Mouse (Mus musculus): ENCODE measurements around the gene Btbd6. TPM values are rescaled to one million over a fixed set of nuclear protein-coding genes. Genes with fewer than 3 reads are reported as not detected.

The Btbd6 gene
- polyA plus RNA-seq, 1 experiment, result 5.5 TPM

GRCm38 (mm10) chr12:112958303-112958702 lies 18.0 kb upstream of the Btbd6 start:
- H3K4me1 ChIP-seq (ENCODE audit: control insufficient read depth, insufficient read depth, low read length), result no peaks in the 10 kb centered on the region
- no peak overlapping the region for H3K27ac ChIP-seq (ENCODE audit: control insufficient read depth, insufficient read depth, low read depth, low read length)
- H3K4me3 ChIP-seq (ENCODE audit: control insufficient read depth, low read depth, low read length), result no peak overlapping the region
- TF ChIP-seq CTCF (IDR thresholded peaks at IDR 0.05; ENCODE audit: control insufficient read depth, insufficient read depth, insufficient replicate concordance, low read depth, low read length) (peak; percentile 33; the same call in 1 of the 2 replicates), POLR2A (IDR thresholded peaks at IDR 0.05; ENCODE audit: control insufficient read depth, low read depth, low read length) (no peak)
- H3K36me3 ChIP-seq (ENCODE audit: control insufficient read depth, insufficient read depth, low read length), result peaks cover 3% of the 10 kb centered on the region
- no peaks in the 10 kb centered on the region for H3K27me3 ChIP-seq (ENCODE audit: control insufficient read depth, insufficient read depth, low read length)

- TF ChIP-seq POLR2A (IDR thresholded peaks at IDR 0.05; ENCODE audit: control insufficient read depth, low read depth, low read length) (no peak), CTCF (IDR thresholded peaks at IDR 0.05; ENCODE audit: control insufficient read depth, insufficient read depth, insufficient replicate concordance, low read depth, low read length) (no peak)
- Histone ChIP-seq H3K27ac (ENCODE audit: control insufficient read depth, insufficient read depth, low read depth, low read length) (no peak overlapping the region), H3K36me3 (ENCODE audit: control insufficient read depth, insufficient read depth, low read length) (peaks cover 3% of the 10 kb centered on the region), H3K4me1 (ENCODE audit: control insufficient read depth, insufficient read depth, low read length) (no peaks in the 10 kb centered on the region), H3K27me3 (ENCODE audit: control insufficient read depth, insufficient read depth, low read length) (no peaks in the 10 kb centered on the region), H3K4me3 (ENCODE audit: control insufficient read depth, low read depth, low read length) (no peak overlapping the region)
These were observed 16.9 kb upstream of the Btbd6 start for GRCm38 (mm10) chr12:112959421-112959820.

DNA sequence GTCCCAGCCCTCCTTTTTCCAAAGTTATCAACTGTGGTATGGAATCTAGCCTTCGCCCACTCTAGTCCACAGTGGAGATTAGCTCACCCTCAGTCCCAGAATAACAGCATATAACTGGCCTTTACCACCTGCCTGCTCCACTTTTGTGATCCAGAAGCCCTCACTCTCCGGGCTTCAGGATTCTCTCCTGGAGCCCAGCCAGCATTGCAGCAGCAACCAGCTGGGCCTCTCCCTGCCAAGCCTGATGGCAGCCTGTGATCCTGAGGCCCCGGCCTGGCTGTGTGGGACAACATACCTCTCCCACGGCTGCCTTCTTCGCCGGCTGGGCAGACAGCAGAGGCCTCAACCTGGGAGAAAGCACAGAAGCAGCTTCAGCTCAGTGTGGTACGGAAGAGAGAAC lies 14.9 kb upstream of the Btbd6 start:
- no peaks in the 10 kb centered on the region for H3K27me3 ChIP-seq (ENCODE audit: control insufficient read depth, insufficient read depth, low read length)
- no peaks in the 10 kb centered on the region for H3K4me1 ChIP-seq (ENCODE audit: control insufficient read depth, insufficient read depth, low read length)
- H3K36me3 ChIP-seq (ENCODE audit: control insufficient read depth, insufficient read depth, low read length), result peaks cover 3% of the 10 kb centered on the region
- no peak overlapping the region for H3K4me3 ChIP-seq (ENCODE audit: control insufficient read depth, low read depth, low read length)
- no peak overlapping the region for H3K27ac ChIP-seq (ENCODE audit: control insufficient read depth, insufficient read depth, low read depth, low read length)
- TF ChIP-seq POLR2A (IDR thresholded peaks at IDR 0.05; ENCODE audit: control insufficient read depth, low read depth, low read length) (no peak), CTCF (IDR thresholded peaks at IDR 0.05; ENCODE audit: control insufficient read depth, insufficient read depth, insufficient replicate concordance, low read depth, low read length) (no peak)

DNA sequence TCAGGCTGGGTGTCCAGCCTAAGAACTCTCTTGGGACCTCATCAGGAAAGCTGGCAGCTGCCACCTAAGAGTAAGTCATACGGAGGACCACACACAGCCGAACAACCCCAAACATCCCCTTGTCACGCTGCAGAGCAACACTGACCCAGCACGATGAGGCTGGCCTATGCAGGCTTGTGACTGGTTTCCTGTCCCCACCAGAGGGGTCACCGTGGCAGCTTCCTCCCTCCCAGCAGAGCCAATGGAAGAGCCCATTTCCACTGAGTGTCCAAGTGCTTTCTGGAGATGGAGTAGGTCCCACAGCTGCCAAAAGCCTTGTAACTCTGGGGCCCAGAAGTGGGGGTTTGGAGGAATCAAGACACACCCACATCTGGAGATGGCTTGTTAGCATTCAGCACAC lies 14.4 kb upstream of the Btbd6 start:
- H3K27me3 ChIP-seq (ENCODE audit: control insufficient read depth, insufficient read depth, low read length), result no peaks in the 10 kb centered on the region
- H3K4me1 ChIP-seq (ENCODE audit: control insufficient read depth, insufficient read depth, low read length), result no peaks in the 10 kb centered on the region
- peaks cover 3% of the 10 kb centered on the region for H3K36me3 ChIP-seq (ENCODE audit: control insufficient read depth, insufficient read depth, low read length)
- TF ChIP-seq POLR2A (IDR thresholded peaks at IDR 0.05; ENCODE audit: control insufficient read depth, low read depth, low read length) (no peak), CTCF (IDR thresholded peaks at IDR 0.05; ENCODE audit: control insufficient read depth, insufficient read depth, insufficient replicate concordance, low read depth, low read length) (no peak)
- H3K4me3 ChIP-seq (ENCODE audit: control insufficient read depth, low read depth, low read length), result no peak overlapping the region
- no peak overlapping the region for H3K27ac ChIP-seq (ENCODE audit: control insufficient read depth, insufficient read depth, low read depth, low read length)

DNA sequence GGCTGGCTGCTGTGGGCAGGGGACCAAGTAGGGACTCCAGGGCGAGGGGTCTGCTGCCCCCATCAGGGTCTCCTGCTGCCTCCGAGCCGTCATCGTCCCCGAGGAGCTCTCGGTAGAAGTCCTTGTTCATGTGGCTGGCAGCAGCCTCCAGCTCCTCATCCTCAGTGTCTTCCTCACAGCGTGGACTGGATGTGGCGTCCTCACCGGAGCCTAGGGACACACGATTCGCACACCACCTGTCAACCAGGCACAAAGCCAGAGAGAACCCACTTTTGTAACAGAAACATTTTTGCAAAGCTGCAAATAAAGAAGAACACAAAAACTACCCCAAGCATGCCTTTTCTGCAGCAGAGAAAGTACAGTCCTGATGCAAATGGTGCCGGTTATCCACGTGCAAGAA lies 10.5 kb upstream of the Btbd6 start:
- H3K27ac ChIP-seq (ENCODE audit: control insufficient read depth, insufficient read depth, low read depth, low read length), result no peak overlapping the region
- TF ChIP-seq POLR2A (IDR thresholded peaks at IDR 0.05; ENCODE audit: control insufficient read depth, low read depth, low read length) (no peak), CTCF (IDR thresholded peaks at IDR 0.05; ENCODE audit: control insufficient read depth, insufficient read depth, insufficient replicate concordance, low read depth, low read length) (no peak)
- H3K36me3 ChIP-seq (ENCODE audit: control insufficient read depth, insufficient read depth, low read length), result no peaks in the 10 kb centered on the region; the same call in 1 of the 2 replicates
- no peak overlapping the region for H3K4me3 ChIP-seq (ENCODE audit: control insufficient read depth, low read depth, low read length)
- H3K27me3 ChIP-seq (ENCODE audit: control insufficient read depth, insufficient read depth, low read length), result no peaks in the 10 kb centered on the region
- no peaks in the 10 kb centered on the region for H3K4me1 ChIP-seq (ENCODE audit: control insufficient read depth, insufficient read depth, low read length)

DNA sequence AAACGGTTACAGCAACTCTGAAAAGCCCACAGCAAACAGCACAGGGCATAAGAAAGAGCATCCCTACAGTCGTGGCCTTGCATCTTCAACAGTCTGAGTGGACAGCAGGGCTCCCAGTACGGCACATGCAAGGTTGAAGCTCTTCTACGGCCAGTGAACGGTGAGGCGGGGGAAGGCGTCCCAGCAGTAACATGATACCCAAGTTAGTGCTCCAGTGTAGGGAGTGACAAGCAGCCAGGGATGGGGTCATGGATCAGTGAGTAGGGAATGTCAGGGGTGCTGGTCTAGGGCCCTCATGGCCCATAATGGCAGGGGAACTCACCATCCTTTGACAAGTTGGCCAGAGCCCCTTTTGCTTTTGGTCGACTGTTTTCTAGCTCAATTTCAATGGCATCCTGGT lies 7.3 kb upstream of the Btbd6 start:
- H3K27me3 ChIP-seq (ENCODE audit: control insufficient read depth, insufficient read depth, low read length), result no peaks in the 10 kb centered on the region
- no peak overlapping the region for H3K27ac ChIP-seq (ENCODE audit: control insufficient read depth, insufficient read depth, low read depth, low read length)
- H3K36me3 ChIP-seq (ENCODE audit: control insufficient read depth, insufficient read depth, low read length), result peaks cover 1% of the 10 kb centered on the region
- H3K4me3 ChIP-seq (ENCODE audit: control insufficient read depth, low read depth, low read length), result no peak overlapping the region
- no peaks in the 10 kb centered on the region for H3K4me1 ChIP-seq (ENCODE audit: control insufficient read depth, insufficient read depth, low read length)
- TF ChIP-seq POLR2A (IDR thresholded peaks at IDR 0.05; ENCODE audit: control insufficient read depth, low read depth, low read length), result no peak
- TF ChIP-seq CTCF (IDR thresholded peaks at IDR 0.05; ENCODE audit: control insufficient read depth, insufficient read depth, insufficient replicate concordance, low read depth, low read length), result no peak

DNA sequence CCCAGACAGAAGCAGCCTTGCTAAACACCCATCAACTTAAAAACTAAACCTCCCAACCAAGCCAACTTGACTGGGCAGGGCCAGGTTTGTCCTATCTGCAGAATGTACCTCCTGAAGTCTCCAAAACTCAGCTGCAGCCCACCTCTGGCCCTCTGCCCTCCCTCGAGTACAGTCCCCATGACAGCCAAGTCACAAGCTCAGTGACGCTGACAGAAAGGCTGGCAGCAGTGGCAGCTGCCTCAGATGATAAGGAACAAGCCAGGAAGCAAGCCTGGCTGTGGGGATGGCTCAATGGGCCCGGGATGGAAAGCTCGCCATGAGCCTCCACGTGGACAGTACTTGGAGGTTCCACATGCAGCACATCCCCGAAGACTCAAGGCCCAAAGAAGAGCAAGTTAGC lies 6.7 kb upstream of the Btbd6 start:
- TF ChIP-seq POLR2A (IDR thresholded peaks at IDR 0.05; ENCODE audit: control insufficient read depth, low read depth, low read length), result no peak
- TF ChIP-seq CTCF (IDR thresholded peaks at IDR 0.05; ENCODE audit: control insufficient read depth, insufficient read depth, insufficient replicate concordance, low read depth, low read length), result no peak
- H3K36me3 ChIP-seq (ENCODE audit: control insufficient read depth, insufficient read depth, low read length), result peaks cover 1% of the 10 kb centered on the region
- H3K27me3 ChIP-seq (ENCODE audit: control insufficient read depth, insufficient read depth, low read length), result no peaks in the 10 kb centered on the region
- no peak overlapping the region for H3K27ac ChIP-seq (ENCODE audit: control insufficient read depth, insufficient read depth, low read depth, low read length)
- H3K4me1 ChIP-seq (ENCODE audit: control insufficient read depth, insufficient read depth, low read length), result no peaks in the 10 kb centered on the region
- H3K4me3 ChIP-seq (ENCODE audit: control insufficient read depth, low read depth, low read length), result no peak overlapping the region

DNA sequence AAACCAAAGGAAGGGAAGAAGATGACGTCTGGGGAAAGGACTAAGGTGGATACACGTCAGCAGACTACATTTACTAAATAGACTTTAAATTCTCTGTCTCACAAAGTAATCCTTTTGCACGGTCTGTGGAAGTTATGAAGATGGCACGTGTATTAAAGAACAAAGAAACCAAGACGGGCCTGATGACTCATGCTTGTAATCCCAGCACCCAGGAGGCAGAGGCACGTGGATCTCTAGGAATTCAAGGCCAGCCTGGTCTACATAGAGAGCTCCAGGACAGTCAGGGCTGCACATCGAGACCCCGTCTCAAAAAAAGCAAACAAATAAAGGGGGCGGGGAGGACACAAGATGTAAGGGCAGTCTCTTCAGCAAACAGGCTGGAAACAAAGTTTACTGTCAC lies 1.5 kb upstream of the Btbd6 start:
- Histone ChIP-seq H3K27me3 (ENCODE audit: control insufficient read depth, insufficient read depth, low read length) (no peaks in the 10 kb centered on the region), H3K4me1 (ENCODE audit: control insufficient read depth, insufficient read depth, low read length) (peaks cover 6% of the 10 kb centered on the region), H3K36me3 (ENCODE audit: control insufficient read depth, insufficient read depth, low read length) (peaks cover 1% of the 10 kb centered on the region), H3K27ac (ENCODE audit: control insufficient read depth, insufficient read depth, low read depth, low read length) (no peak overlapping the region), H3K4me3 (ENCODE audit: control insufficient read depth, low read depth, low read length) (no peak overlapping the region)
- TF ChIP-seq POLR2A (IDR thresholded peaks at IDR 0.05; ENCODE audit: control insufficient read depth, low read depth, low read length) (no peak), CTCF (IDR thresholded peaks at IDR 0.05; ENCODE audit: control insufficient read depth, insufficient read depth, insufficient replicate concordance, low read depth, low read length) (no peak)

All from testis, adult 2 months (tissue).